Mouse (Mus musculus): ENCODE results near the gene Eya3. TPM values are rescaled to one million over a fixed set of nuclear protein-coding genes. Genes with fewer than 3 reads are reported as not detected.

Eya3 gene
- polyA plus RNA-seq, 1 experiment from 2014 or later = 13.2 TPM

DNA sequence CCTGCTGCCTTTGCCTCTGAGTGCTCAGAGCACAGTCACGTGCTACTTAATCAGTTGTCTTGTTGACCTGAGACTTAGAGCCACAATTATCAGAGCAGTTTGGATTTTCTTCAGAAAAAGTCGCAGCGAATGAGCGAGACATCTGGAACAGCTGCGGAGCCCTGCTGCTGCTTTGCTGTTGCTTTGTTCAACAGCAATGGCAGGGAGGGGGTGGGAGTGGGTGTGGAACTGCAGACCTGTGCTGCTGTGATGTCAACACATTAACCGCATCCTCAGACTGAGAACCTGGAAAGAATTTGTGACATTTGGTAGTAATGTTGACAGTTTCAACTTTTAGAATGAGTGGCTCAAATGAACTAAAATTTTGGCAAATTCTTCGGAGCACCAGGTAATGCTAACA lies 20.3 kb downstream of the Eya3 start:
- no peak overlapping the region for H3K9ac ChIP-seq (replicated peaks; ENCODE audit: low read depth, low read length)
- no peaks in the 10 kb centered on the region for H3K4me1 ChIP-seq (ENCODE audit: control insufficient read depth, insufficient read depth, low read length)
- peaks cover 3% of the 10 kb centered on the region; the same call in 1 of the 2 replicates for H3K36me3 ChIP-seq (ENCODE audit: control insufficient read depth, insufficient read depth, low read length)
- H3K9me3 ChIP-seq (ENCODE audit: control insufficient read depth, low read length) = no peaks in the 10 kb centered on the region
- H3K27me3 ChIP-seq (ENCODE audit: control insufficient read depth, insufficient read depth, low read length) = no peaks in the 10 kb centered on the region
- no peak for ATAC-seq (ENCODE audit: low read depth)
- no peak overlapping the region for H3K4me2 ChIP-seq (ENCODE audit: low read depth, low read length)
- no peak overlapping the region for H3K4me3 ChIP-seq (ENCODE audit: low read depth, low read length)
- 87% methylated on average over 7 of the region's 7 CpGs for WGBS
- H3K27ac ChIP-seq (ENCODE audit: low read depth, low read length) = no peak overlapping the region

DNA sequence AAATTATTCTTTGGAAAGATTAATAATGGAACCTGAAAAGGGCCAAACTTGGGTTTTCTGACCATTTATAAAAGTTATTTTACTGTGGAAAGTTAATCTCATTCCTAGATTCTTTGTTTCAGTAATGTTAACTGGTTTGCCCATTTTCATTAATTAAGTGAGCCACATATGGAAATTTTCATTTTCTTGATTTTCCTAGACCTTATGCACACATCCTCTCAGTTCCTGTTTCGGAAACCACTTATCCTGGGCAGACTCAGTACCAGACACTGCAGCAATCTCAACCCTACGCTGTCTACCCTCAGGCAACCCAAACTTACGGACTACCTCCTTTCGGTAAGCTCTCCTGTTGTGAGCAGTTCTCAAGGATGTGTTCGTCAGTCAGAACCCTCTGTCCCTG lies 33.9 kb downstream of the Eya3 start:
- Histone ChIP-seq H3K4me1 (ENCODE audit: control insufficient read depth, insufficient read depth, low read length) (no peaks in the 10 kb centered on the region), H3K27ac (ENCODE audit: low read depth, low read length) (no peak overlapping the region), H3K36me3 (ENCODE audit: control insufficient read depth, insufficient read depth, low read length) (peaks cover 48% of the 10 kb centered on the region), H3K27me3 (ENCODE audit: control insufficient read depth, insufficient read depth, low read length) (no peaks in the 10 kb centered on the region), H3K9me3 (ENCODE audit: control insufficient read depth, low read length) (no peaks in the 10 kb centered on the region), H3K4me2 (ENCODE audit: low read depth, low read length) (no peak overlapping the region), H3K9ac (replicated peaks; ENCODE audit: low read depth, low read length) (no peak overlapping the region), H3K4me3 (ENCODE audit: low read depth, low read length) (no peak overlapping the region)
- ATAC-seq (ENCODE audit: low read depth) = no peak
- WGBS = 95% methylated on average over 5 of the region's 5 CpGs

- Histone ChIP-seq H3K27ac (ENCODE audit: low read depth, low read length) (no peak overlapping the region), H3K9me3 (ENCODE audit: control insufficient read depth, low read length) (no peaks in the 10 kb centered on the region), H3K4me2 (ENCODE audit: low read depth, low read length) (no peak overlapping the region), H3K4me1 (ENCODE audit: control insufficient read depth, insufficient read depth, low read length) (no peaks in the 10 kb centered on the region), H3K27me3 (ENCODE audit: control insufficient read depth, insufficient read depth, low read length) (no peaks in the 10 kb centered on the region), H3K36me3 (ENCODE audit: control insufficient read depth, insufficient read depth, low read length) (peaks cover 36% of the 10 kb centered on the region), H3K4me3 (ENCODE audit: low read depth, low read length) (no peak overlapping the region), H3K9ac (replicated peaks; ENCODE audit: low read depth, low read length) (no peak overlapping the region)
- no peak for ATAC-seq (ENCODE audit: low read depth)
- WGBS = 87% methylated on average over 7 of the region's 7 CpGs
These were observed 38.2 kb downstream of the Eya3 start for GRCm38 (mm10) chr4:132676771-132677539.

- Histone ChIP-seq H3K27me3 (ENCODE audit: control insufficient read depth, insufficient read depth, low read length) (no peaks in the 10 kb centered on the region), H3K4me3 (ENCODE audit: low read depth, low read length) (no peak overlapping the region), H3K36me3 (ENCODE audit: control insufficient read depth, insufficient read depth, low read length) (peaks cover 26% of the 10 kb centered on the region), H3K9ac (replicated peaks; ENCODE audit: low read depth, low read length) (no peak overlapping the region), H3K27ac (ENCODE audit: low read depth, low read length) (no peak overlapping the region), H3K4me1 (ENCODE audit: control insufficient read depth, insufficient read depth, low read length) (no peaks in the 10 kb centered on the region), H3K4me2 (ENCODE audit: low read depth, low read length) (no peak overlapping the region), H3K9me3 (ENCODE audit: control insufficient read depth, low read length) (no peaks in the 10 kb centered on the region)
- ATAC-seq (ENCODE audit: low read depth) = no peak
- WGBS = 94% methylated on average over 2 of the region's 2 CpGs
These were observed 50.8 kb downstream of the Eya3 start for GRCm38 (mm10) chr4:132689634-132690033.

DNA sequence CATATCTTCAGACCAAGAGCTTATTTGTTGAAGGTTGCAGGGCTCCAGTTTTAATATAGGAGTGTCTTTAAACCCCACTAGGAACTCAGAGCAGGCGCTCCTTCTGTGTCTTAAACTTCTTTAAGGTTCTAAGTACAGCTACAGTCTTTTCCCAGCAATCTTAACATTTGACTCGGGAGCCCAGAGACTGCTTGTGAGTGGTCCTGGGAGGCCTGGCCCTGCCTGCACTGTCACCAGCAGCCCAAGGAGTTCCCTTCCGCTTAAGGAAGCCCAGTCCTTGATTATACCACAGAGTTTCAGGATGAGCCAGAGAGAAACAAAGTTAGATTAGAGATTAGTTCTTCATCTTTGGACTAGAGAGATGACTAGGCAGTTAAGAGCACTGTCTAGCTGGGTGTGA lies 54.6 kb downstream of the Eya3 start:
- 94% methylated on average over 3 of the region's 3 CpGs for WGBS
- no peaks in the 10 kb centered on the region for H3K27me3 ChIP-seq (ENCODE audit: control insufficient read depth, insufficient read depth, low read length)
- no peak overlapping the region for H3K4me3 ChIP-seq (ENCODE audit: low read depth, low read length)
- no peak for ATAC-seq (ENCODE audit: low read depth)
- H3K27ac ChIP-seq (ENCODE audit: low read depth, low read length) = no peak overlapping the region
- peaks cover 39% of the 10 kb centered on the region for H3K36me3 ChIP-seq (ENCODE audit: control insufficient read depth, insufficient read depth, low read length)
- no peaks in the 10 kb centered on the region for H3K9me3 ChIP-seq (ENCODE audit: control insufficient read depth, low read length)
- H3K9ac ChIP-seq (replicated peaks; ENCODE audit: low read depth, low read length) = no peak overlapping the region
- H3K4me1 ChIP-seq (ENCODE audit: control insufficient read depth, insufficient read depth, low read length) = no peaks in the 10 kb centered on the region
- H3K4me2 ChIP-seq (ENCODE audit: low read depth, low read length) = no peak overlapping the region

DNA sequence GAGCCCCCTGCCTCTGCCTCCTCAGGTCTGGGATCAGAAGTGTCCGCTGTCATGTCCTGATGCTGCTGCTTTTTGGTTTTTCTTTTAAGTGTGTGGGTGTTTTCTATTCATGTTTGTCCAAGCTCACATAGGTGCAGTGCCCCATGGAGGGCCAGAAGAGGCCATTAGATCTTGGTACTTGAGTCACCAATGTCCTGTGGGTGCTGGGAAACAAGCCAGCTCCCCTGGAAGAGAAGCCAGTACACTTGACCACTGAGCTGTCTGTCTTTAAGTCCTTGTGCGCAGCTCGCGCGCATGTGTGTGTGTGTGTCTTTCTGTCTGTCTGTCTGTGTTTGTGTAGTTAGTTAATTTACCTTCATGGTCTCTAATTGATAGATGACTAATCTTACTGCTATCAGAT lies 63.3 kb downstream of the Eya3 start:
- H3K4me1 ChIP-seq (ENCODE audit: control insufficient read depth, insufficient read depth, low read length) = no peaks in the 10 kb centered on the region
- H3K36me3 ChIP-seq (ENCODE audit: control insufficient read depth, insufficient read depth, low read length) = peaks cover 41% of the 10 kb centered on the region
- H3K9me3 ChIP-seq (ENCODE audit: control insufficient read depth, low read length) = no peaks in the 10 kb centered on the region
- no peak for ATAC-seq (ENCODE audit: low read depth)
- H3K9ac ChIP-seq (replicated peaks; ENCODE audit: low read depth, low read length) = no peak overlapping the region
- no peak overlapping the region for H3K4me3 ChIP-seq (ENCODE audit: low read depth, low read length)
- H3K27me3 ChIP-seq (ENCODE audit: control insufficient read depth, insufficient read depth, low read length) = no peaks in the 10 kb centered on the region
- H3K27ac ChIP-seq (ENCODE audit: low read depth, low read length) = no peak overlapping the region
- no peak overlapping the region for H3K4me2 ChIP-seq (ENCODE audit: low read depth, low read length)
- 97% methylated on average over 5 of the region's 5 CpGs for WGBS

DNA sequence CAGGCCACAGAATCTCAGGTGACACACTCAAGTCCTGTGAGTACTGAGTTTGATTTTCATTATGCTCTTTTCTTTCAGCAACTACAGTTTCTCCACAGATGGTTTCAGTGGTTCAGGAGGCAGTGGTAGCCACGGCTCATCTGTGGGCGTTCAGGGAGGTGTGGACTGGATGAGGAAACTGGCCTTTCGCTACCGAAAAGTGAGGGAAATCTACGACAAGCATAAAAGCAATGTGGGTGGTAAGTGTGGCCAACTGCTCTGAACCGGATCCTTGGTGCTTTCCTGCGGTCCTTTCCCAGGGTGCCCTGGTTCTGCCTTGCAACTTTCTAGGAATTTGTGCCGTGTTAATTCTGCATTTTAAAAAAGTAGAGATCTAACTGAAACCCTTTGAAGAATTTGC lies 68.1 kb downstream of the Eya3 start:
- Histone ChIP-seq H3K9ac (replicated peaks; ENCODE audit: low read depth, low read length) (no peak overlapping the region), H3K9me3 (ENCODE audit: control insufficient read depth, low read length) (no peaks in the 10 kb centered on the region), H3K36me3 (ENCODE audit: control insufficient read depth, insufficient read depth, low read length) (peaks cover 52% of the 10 kb centered on the region), H3K4me3 (ENCODE audit: low read depth, low read length) (no peak overlapping the region), H3K4me2 (ENCODE audit: low read depth, low read length) (no peak overlapping the region), H3K27me3 (ENCODE audit: control insufficient read depth, insufficient read depth, low read length) (no peaks in the 10 kb centered on the region), H3K27ac (ENCODE audit: low read depth, low read length) (no peak overlapping the region), H3K4me1 (ENCODE audit: control insufficient read depth, insufficient read depth, low read length) (no peaks in the 10 kb centered on the region)
- WGBS = 96% methylated on average over 8 of the region's 8 CpGs
- ATAC-seq (ENCODE audit: low read depth) = no peak

DNA sequence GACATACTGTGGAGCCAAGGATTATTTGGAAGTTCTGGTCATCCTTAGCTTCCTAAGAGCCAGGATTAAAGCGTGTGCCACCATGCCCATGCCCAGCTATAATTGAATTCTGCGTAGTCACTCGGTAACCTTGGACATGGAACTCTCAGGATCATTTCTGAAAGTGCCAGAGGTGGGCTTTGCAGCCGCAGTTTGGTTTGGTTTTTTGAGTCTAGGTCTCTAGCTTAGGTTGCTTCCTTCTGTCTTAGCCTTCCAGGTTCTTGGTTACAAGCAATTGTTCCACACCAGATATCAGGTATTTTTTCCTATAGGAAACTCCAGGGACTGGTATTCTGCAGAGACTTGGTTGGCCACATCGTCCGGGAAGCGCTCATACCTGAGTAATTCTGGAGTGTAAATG lies 74.4 kb downstream of the Eya3 start:
- ATAC-seq (ENCODE audit: low read depth) = no peak
- no peaks in the 10 kb centered on the region for H3K4me1 ChIP-seq (ENCODE audit: control insufficient read depth, insufficient read depth, low read length)
- peaks cover 45% of the 10 kb centered on the region for H3K36me3 ChIP-seq (ENCODE audit: control insufficient read depth, insufficient read depth, low read length)
- H3K27ac ChIP-seq (ENCODE audit: low read depth, low read length) = no peak overlapping the region
- H3K9ac ChIP-seq (replicated peaks; ENCODE audit: low read depth, low read length) = no peak overlapping the region
- no peaks in the 10 kb centered on the region for H3K27me3 ChIP-seq (ENCODE audit: control insufficient read depth, insufficient read depth, low read length)
- H3K4me2 ChIP-seq (ENCODE audit: low read depth, low read length) = no peak overlapping the region
- H3K4me3 ChIP-seq (ENCODE audit: low read depth, low read length) = no peak overlapping the region
- WGBS = 97% methylated on average over 7 of the region's 7 CpGs
- H3K9me3 ChIP-seq (ENCODE audit: control insufficient read depth, low read length) = no peaks in the 10 kb centered on the region

DNA sequence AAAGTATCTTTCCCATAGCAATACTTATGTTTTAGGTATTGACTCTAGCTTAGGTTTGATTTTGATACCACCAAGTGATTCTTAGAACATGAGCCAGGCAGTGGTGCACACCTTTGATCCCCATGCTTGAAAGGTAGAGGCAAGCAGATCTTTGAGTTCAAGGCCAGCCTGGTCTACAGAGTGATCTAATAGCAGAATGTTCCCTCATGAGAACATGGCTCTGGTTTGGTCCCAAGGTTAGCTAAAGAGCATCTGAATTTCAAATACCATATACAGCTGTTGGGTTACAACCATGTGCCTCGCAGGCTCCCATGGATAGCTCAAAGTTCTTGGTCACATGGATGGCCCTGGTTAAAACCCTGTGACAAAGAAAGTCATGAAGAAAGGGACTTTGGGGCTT lies 79.5 kb downstream of the Eya3 start:
- Histone ChIP-seq H3K4me1 (ENCODE audit: control insufficient read depth, insufficient read depth, low read length) (no peaks in the 10 kb centered on the region), H3K27ac (ENCODE audit: low read depth, low read length) (no peak overlapping the region), H3K9ac (replicated peaks; ENCODE audit: low read depth, low read length) (no peak overlapping the region), H3K9me3 (ENCODE audit: control insufficient read depth, low read length) (no peaks in the 10 kb centered on the region), H3K4me2 (ENCODE audit: low read depth, low read length) (no peak overlapping the region), H3K4me3 (ENCODE audit: low read depth, low read length) (no peak overlapping the region), H3K27me3 (ENCODE audit: control insufficient read depth, insufficient read depth, low read length) (no peaks in the 10 kb centered on the region), H3K36me3 (ENCODE audit: control insufficient read depth, insufficient read depth, low read length) (peaks cover 48% of the 10 kb centered on the region)
- WGBS = 98% methylated on average over 1 of the region's 1 CpGs
- no peak for ATAC-seq (ENCODE audit: low read depth)
